ENCODE assay signal across 9 mouse cellular contexts in genomic region chr3:36551343-36551742, GRCm38 (mm10). TPM values are rescaled to one million over a fixed set of nuclear protein-coding genes. Genes with fewer than 3 reads are reported as not detected.
DNase-seq lines count a peak whose midpoint lies in the region; ATAC-seq and TF ChIP-seq lines count a peak whose summit lies in the region.
"Had no signal": no experiment of that assay in that cellular context is flagged by ENCODE, and none has a peak within 500 bp of the region (broad histone marks: within the 10 kb centered on the region; RNA-seq: fewer than 3 reads in every experiment).

No protein-coding gene starts in this region.

- TF ChIP-seq CTCF in heart, postnatal 0 days (IDR thresholded peaks at IDR 0.05; ENCODE audit: low read depth) = no peak

- H3K9ac ChIP-seq in embryonic facial prominence, embryonic 15.5 days = no peak overlapping the region
- peak overlapping the region; percentile 25 for H3K9ac ChIP-seq in heart, postnatal 0 days (replicated peaks; ENCODE audit: low read depth, low read length)
- peak overlapping the region; percentile 41 for H3K9ac ChIP-seq in midbrain, embryonic 15.5 days

- no peaks in the 10 kb centered on the region for H3K27me3 ChIP-seq in embryonic facial prominence, embryonic 15.5 days
- H3K27me3 ChIP-seq in heart, postnatal 0 days (ENCODE audit: control insufficient read depth, insufficient read depth, low read length) = no peaks in the 10 kb centered on the region
- H3K27me3 ChIP-seq in midbrain, embryonic 15.5 days (replicated peaks) = no peaks in the 10 kb centered on the region

- peak overlapping the region; percentile 81 for H3K4me3 ChIP-seq in embryonic facial prominence, embryonic 15.5 days (replicated peaks)
- H3K4me3 ChIP-seq in heart, postnatal 0 days (ENCODE audit: low read depth, low read length) = 0 out of 2 replicates have a peak overlapping the region, but pooled peaks have one; percentile 61
- peak overlapping the region; percentile 50 for H3K4me3 ChIP-seq in midbrain, embryonic 15.5 days

- H3K27ac ChIP-seq in embryonic facial prominence, embryonic 15.5 days (replicated peaks) = peak overlapping the region; percentile 48; the same call in 1 of the 2 replicates
- H3K27ac ChIP-seq in heart, postnatal 0 days (ENCODE audit: low read depth) = no peak overlapping the region
- H3K27ac ChIP-seq in midbrain, embryonic 15.5 days = peak overlapping the region; percentile 79

- no peaks in the 10 kb centered on the region for H3K9me3 ChIP-seq in embryonic facial prominence, embryonic 15.5 days (replicated peaks)
- H3K9me3 ChIP-seq in heart, postnatal 0 days (replicated peaks; ENCODE audit: control insufficient read depth, low read length) = no peaks in the 10 kb centered on the region
- no peaks in the 10 kb centered on the region for H3K9me3 ChIP-seq in midbrain, embryonic 15.5 days

- peaks cover 21% of the 10 kb centered on the region for H3K36me3 ChIP-seq in embryonic facial prominence, embryonic 15.5 days
- H3K36me3 ChIP-seq in heart, postnatal 0 days (replicated peaks; ENCODE audit: control insufficient read depth, insufficient read depth, low read length) = peaks cover 19% of the 10 kb centered on the region
- peaks cover 20% of the 10 kb centered on the region; the same call in 1 of the 2 replicates for H3K36me3 ChIP-seq in midbrain, embryonic 15.5 days (replicated peaks)

- no peak for TF ChIP-seq EP300 in heart, postnatal 0 days (IDR thresholded peaks at IDR 0.05; ENCODE audit: low read depth)

- peak; percentile 20 for DNase-seq in right cerebral cortex, adult 18-20 months
- DNase-seq in right cerebral cortex, postnatal 36 days (ENCODE audit: low spot score in 2 of 2) = no peak
- no peak for DNase-seq in heart, postnatal 0 days (ENCODE audit: low spot score)
- peak; percentile 29 for DNase-seq in left cerebral cortex, postnatal 4 days
- DNase-seq in testis, postnatal 14 days (ENCODE audit: low spot score) = peak; percentile 15
- DNase-seq in ovary, postnatal 36 days (ENCODE audit: low spot score) = no peak

- intact Hi-C loops in left cerebral cortex, postnatal 4 days (cut with DNase I) = no loop called here

- H3K4me2 ChIP-seq in embryonic facial prominence, embryonic 15.5 days (replicated peaks) = peak overlapping the region; percentile 83
- H3K4me2 ChIP-seq in heart, postnatal 0 days (ENCODE audit: low read depth, low read length) = peak overlapping the region; percentile 78
- peak overlapping the region; percentile 82 for H3K4me2 ChIP-seq in midbrain, embryonic 15.5 days

- peak; percentile 29; the same call in 1 of the 2 replicates for ATAC-seq in embryonic facial prominence, embryonic 15.5 days (ENCODE audit: insufficient number of reproducible peaks, low FRiP score, low TSS enrichment, low read depth)
- no peak for ATAC-seq in heart, postnatal 0 days (ENCODE audit: insufficient read depth, low read depth)
- ATAC-seq in midbrain, embryonic 15.5 days (replicated peaks) = peak; percentile 1; the same call in 1 of the 2 replicates

- 37% methylated on average over 9 of the region's 9 CpGs for WGBS in embryonic facial prominence, embryonic 15.5 days
- 51% methylated on average over 9 of the region's 9 CpGs for WGBS in heart, postnatal 0 days
- WGBS in midbrain, embryonic 15.5 days = 9% methylated on average over 9 of the region's 9 CpGs

- peaks cover 17% of the 10 kb centered on the region for H3K4me1 ChIP-seq in embryonic facial prominence, embryonic 15.5 days
- no peaks in the 10 kb centered on the region for H3K4me1 ChIP-seq in heart, postnatal 0 days (ENCODE audit: control insufficient read depth, insufficient read depth)
- H3K4me1 ChIP-seq in midbrain, embryonic 15.5 days = peaks cover 19% of the 10 kb centered on the region

RNA-seq across cellular contexts. Expression of gene Exosc9, which starts 1.1 kb away (rescaled TPM):
- 50.1 and 56.1 TPM in 2 replicates for polyA plus RNA-seq in embryonic facial prominence, embryonic 15.5 days (2015; fragmentation: Nextera tagmentation; extraction: Ambion mirVana)
- 22.6 and 31.7 TPM in 2 replicates for total RNA-seq in heart, postnatal 0 days (2014; rRNA removed; ENCODE audit: low replicate concordance)
- polyA plus RNA-seq in heart, postnatal 0 days (2015; fragmentation: Nextera tagmentation; extraction: Ambion mirVana) = 39.6 and 40.9 TPM in 2 replicates
- total RNA-seq in left cerebral cortex, postnatal 4 days (2021) = 10 to 100 TPM; 49.9 to 51.9 TPM
- polyA plus RNA-seq in midbrain, embryonic 15.5 days (2015; fragmentation: Nextera tagmentation; extraction: Ambion mirVana) = 79.4 and 82.0 TPM in 2 replicates

RNA-seq across cellular contexts. Expression of gene Ccna2, which starts 20.6 kb away (rescaled TPM):
- polyA plus RNA-seq in embryonic facial prominence, embryonic 15.5 days (2015; fragmentation: Nextera tagmentation; extraction: Ambion mirVana) = 133 and 135 TPM in 2 replicates
- total RNA-seq in heart, postnatal 0 days (2014; rRNA removed; ENCODE audit: low replicate concordance) = 172 and 290 TPM in 2 replicates
- polyA plus RNA-seq in heart, postnatal 0 days (2015; fragmentation: Nextera tagmentation; extraction: Ambion mirVana) = 41.9 and 44.0 TPM in 2 replicates
- 10 to 100 TPM; 12.1 to 14.8 TPM for total RNA-seq in left cerebral cortex, postnatal 4 days (2021)
- polyA plus RNA-seq in midbrain, embryonic 15.5 days (2015; fragmentation: Nextera tagmentation; extraction: Ambion mirVana) = 28.0 and 29.7 TPM in 2 replicates

RNA-seq across cellular contexts. Expression of gene Gm11549, which starts 29.7 kb away (rescaled TPM):
- 0.05 TPM in 1 of 2 replicates, not detected in the other for polyA plus RNA-seq in embryonic facial prominence, embryonic 15.5 days (2015; fragmentation: Nextera tagmentation; extraction: Ambion mirVana)
- total RNA-seq in heart, postnatal 0 days (2014; rRNA removed; ENCODE audit: low replicate concordance) = 0.66 TPM in 1 of 2 replicates, not detected in the other
- 0.07 and 0.26 TPM in 2 replicates for polyA plus RNA-seq in heart, postnatal 0 days (2015; fragmentation: Nextera tagmentation; extraction: Ambion mirVana)
- 1 to 10 TPM; 1.5 to 2.6 TPM for total RNA-seq in left cerebral cortex, postnatal 4 days (2021)
- 0.34 and 0.39 TPM in 2 replicates for polyA plus RNA-seq in midbrain, embryonic 15.5 days (2015; fragmentation: Nextera tagmentation; extraction: Ambion mirVana)
- total RNA-seq: gastrocnemius, adult 8-10 months had no signal

Comparison
In these comparisons a context has a peak if more than half of its experiments do, and no peak if none do; other contexts are left out.
1. DNase-seq: peak in right cerebral cortex, adult 18-20 months (single experiment), left cerebral cortex, postnatal 4 days (single experiment) and testis, postnatal 14 days (single experiment); none in right cerebral cortex, postnatal 36 days (0 of 2), heart, postnatal 0 days (single experiment) and ovary, postnatal 36 days (single experiment).
2. Peak in every context shown above with its lines, with median percentiles within 50 percentile points of each other: H3K4me2 ChIP-seq and H3K4me3 ChIP-seq.